Mouse (Mus musculus) layer of hippocampus, adult 2 months (tissue): ENCODE measurements at regions not wholly inside any gene's neighbourhood (a gene's known extent, or its start where the extent isn't known, plus 50 kb on each side); places are given as distances from the start of the nearest gene placed in this dataset.
"Not testable (repeated sequence)": the region's sequence is repeated elsewhere in the genome, so short reads cannot be mapped to it uniquely, and the experiment has no call there.

ENCODE experiments used
- DNase-seq, 2 experiments: peaks; one replicate each; pipeline ENCODE4 v3.0.0; 2022; ENCODE audit warnings: low spot score in 2 of 2
- H3K27ac ChIP-seq: fragments of 200-600 bp; 2 replicates; pipeline ENCODE4 v1.8.1; 2022
- H3K4me3 ChIP-seq: fragments of 200-600 bp; 2 replicates; pipeline ENCODE4 v1.8.1; 2022; ENCODE audit warnings: mild to moderate bottlenecking
- CTCF ChIP-seq: fragments of 200-600 bp; conservative IDR thresholded peaks from 2 replicates; pipeline ENCODE4 v1.8.1; 2022; ENCODE audit warnings: antibody characterized with exemption, mild to moderate bottlenecking, moderate library complexity

- TF ChIP-seq CTCF: peak; percentile 82
- no peak overlapping the region for H3K4me3 ChIP-seq
- H3K27ac ChIP-seq: no peak overlapping the region
- DNase-seq: peak in 1 of 2 experiments; percentile 63
These were observed 93.8 kb upstream of the Lnx1 start for GRCm38 (mm10) chr5:74796421-74797067.

GRCm38 (mm10) chr5:74794726-74795125 lies 92.0 kb upstream of the Lnx1 start:
- no peak overlapping the region for H3K27ac ChIP-seq
- no peak overlapping the region for H3K4me3 ChIP-seq
- DNase-seq: no peak
- no peak for TF ChIP-seq CTCF

- Histone ChIP-seq H3K27ac (no peak overlapping the region), H3K4me3 (no peak overlapping the region)
- TF ChIP-seq CTCF: no peak
- DNase-seq: no peak
These were observed 90.7 kb upstream of the Lnx1 start for GRCm38 (mm10) chr5:74793431-74793830.

GRCm38 (mm10) chr5:74792936-74793335 lies 90.2 kb upstream of the Lnx1 start:
- H3K4me3 ChIP-seq: no peak overlapping the region
- no peak for TF ChIP-seq CTCF
- no peak for DNase-seq
- H3K27ac ChIP-seq: peak overlapping the region; percentile 32; the same call in 1 of the 2 replicates

- Histone ChIP-seq H3K4me3 (peak overlapping the region; percentile 25; the same call in 1 of the 2 replicates), H3K27ac (peak overlapping the region; percentile 32; the same call in 1 of the 2 replicates)
- TF ChIP-seq CTCF: peak; percentile 34
- DNase-seq: peak; percentile 41 to 51
These were observed 89.6 kb upstream of the Lnx1 start for GRCm38 (mm10) chr5:74792301-74792700.

GRCm38 (mm10) chr5:74790501-74790900 lies 87.8 kb upstream of the Lnx1 start:
- DNase-seq, H3K4me3 ChIP-seq, H3K27ac ChIP-seq: not testable (repeated sequence)

GRCm38 (mm10) chr5:74783906-74784305 lies 81.2 kb upstream of the Lnx1 start:
- Histone ChIP-seq H3K27ac (no peak overlapping the region), H3K4me3 (no peak overlapping the region)
- TF ChIP-seq CTCF: no peak
- DNase-seq: no peak

- H3K4me3 ChIP-seq: no peak overlapping the region
- no peak for TF ChIP-seq CTCF
These were observed 75.4 kb upstream of the Lnx1 start for GRCm38 (mm10) chr5:74778076-74778465.

GRCm38 (mm10) chr5:74777381-74778075 lies 74.8 kb upstream of the Lnx1 start:
- no peak overlapping the region for H3K27ac ChIP-seq

More at GRCm38 (mm10) chr5:74778076-74778465, 75.4 kb upstream of the Lnx1 start:
- no peak for DNase-seq
- no peak overlapping the region for H3K27ac ChIP-seq

GRCm38 (mm10) chr5:74776081-74776480 lies 73.4 kb upstream of the Lnx1 start:
- Histone ChIP-seq H3K27ac (no peak overlapping the region), H3K4me3 (no peak overlapping the region)
- DNase-seq: no peak
- no peak for TF ChIP-seq CTCF

More at GRCm38 (mm10) chr5:74777381-74778075, 74.8 kb upstream of the Lnx1 start:
- no peak overlapping the region for H3K4me3 ChIP-seq
- DNase-seq: no peak
- TF ChIP-seq CTCF: no peak

- Histone ChIP-seq H3K4me3 (no peak overlapping the region), H3K27ac (no peak overlapping the region)
- DNase-seq: no peak
- TF ChIP-seq CTCF: no peak
These were observed 72.9 kb upstream of the Lnx1 start for GRCm38 (mm10) chr5:74775596-74775995.

- no peak overlapping the region for H3K4me3 ChIP-seq
- no peak for DNase-seq
- no peak for TF ChIP-seq CTCF
- H3K27ac ChIP-seq: no peak overlapping the region
These were observed 71.1 kb upstream of the Lnx1 start for GRCm38 (mm10) chr5:74773558-74774429.

GRCm38 (mm10) chr5:74771121-74771520 lies 68.4 kb upstream of the Lnx1 start:
- H3K4me3 ChIP-seq: no peak overlapping the region
- TF ChIP-seq CTCF: no peak
- no peak for DNase-seq
- no peak overlapping the region for H3K27ac ChIP-seq
